Mouse (Mus musculus) thymus, adult 2 months (tissue): ENCODE measurements around the gene Dnaaf3. TPM values are rescaled to one million over a fixed set of nuclear protein-coding genes. Genes with fewer than 3 reads are reported as not detected.

Experiments
- DNase-seq: peaks from one replicate; pipeline ENCODE4 v3.0.0; 2021
- H3K27ac ChIP-seq: fragments of 200-500 bp; 2 replicates; pipeline ENCODE4 v1.5.1; 2012; ENCODE audit warnings: low read length, control low read depth; ENCODE audit not compliant: control insufficient read depth, insufficient read depth
- H3K27me3 ChIP-seq: fragments of 200-500 bp; 2 replicates; pipeline ENCODE4 v1.6.1; 2012; ENCODE audit warnings: mild to moderate bottlenecking, low read length, moderate library complexity, mixed read lengths; ENCODE audit not compliant: control insufficient read depth, insufficient read depth
- H3K36me3 ChIP-seq: fragments of 200-500 bp; 2 replicates; pipeline ENCODE4 v1.6.1; 2012; ENCODE audit warnings: mild to moderate bottlenecking, low read length, moderate library complexity; ENCODE audit not compliant: control insufficient read depth, insufficient read depth
- H3K4me1 ChIP-seq: fragments of 200-500 bp; replicated peaks from 2 replicates; pipeline ENCODE4 v1.6.1; 2012; ENCODE audit warnings: low read length; ENCODE audit not compliant: control insufficient read depth, insufficient read depth
- H3K4me3 ChIP-seq: fragments of 200-500 bp; 2 replicates; pipeline ENCODE4 v1.5.1; 2012; ENCODE audit warnings: mild to moderate bottlenecking, low read length, control low read depth, moderate library complexity; ENCODE audit not compliant: control insufficient read depth, insufficient read depth
- CTCF ChIP-seq: fragments of 200-500 bp; IDR thresholded peaks from 2 replicates; pipeline ENCODE4 v1.5.1; 2012; ENCODE audit warnings: mild to moderate bottlenecking, control low read depth, low read length, moderate library complexity, borderline replicate concordance; ENCODE audit not compliant: control insufficient read depth, poor library complexity, insufficient read depth; ENCODE audit errors: extremely low read depth
- POLR2A ChIP-seq: fragments of 200-500 bp; IDR thresholded peaks from 2 replicates; pipeline ENCODE4 v1.6.1; 2012; ENCODE audit warnings: mild to moderate bottlenecking, low read length, control low read depth, moderate library complexity; ENCODE audit not compliant: control insufficient read depth, poor library complexity, insufficient read depth; ENCODE audit errors: extremely low read depth
- WGBS: fragments of 180-500 bp; shearing (Covaris S2); methylation state at CpG from one replicate; pipeline ENCODE4 v1.1.7; 2018; 5-methylcytosine and 5-hydroxymethylcytosine counted together
- polyA plus RNA-seq: library from polyadenylated mRNA; depleted of rRNA; stranded (reverse); fragments of >200 nt; gene quantifications from 2 replicates; pipeline ENCODE4 v1.2.3, GENCODE M21; 2012

Dnaaf3 gene
- polyA plus RNA-seq, 1 experiment: 9.8 TPM

DNA sequence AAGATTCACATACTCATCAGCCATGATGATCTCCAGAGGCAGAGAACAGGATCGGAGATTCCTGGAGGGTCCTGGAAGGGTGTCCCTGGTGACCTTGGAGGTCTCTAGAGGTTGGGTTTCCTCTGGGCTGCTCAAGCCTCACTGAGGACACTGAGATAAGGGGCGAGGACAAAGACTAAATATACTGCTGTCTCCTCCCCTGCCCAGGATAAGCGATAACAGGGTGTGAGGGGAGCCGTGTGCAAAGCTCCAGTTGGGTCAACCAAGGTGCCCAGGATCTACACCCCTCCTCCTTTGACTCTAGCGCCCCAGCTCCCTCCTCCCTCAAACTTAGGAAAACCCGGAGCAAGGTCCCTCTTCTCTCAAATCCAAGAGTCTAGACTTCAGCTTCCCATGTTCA is 10.0 kb downstream of the Dnaaf3 start:
- no peak for TF ChIP-seq CTCF
- H3K4me1 ChIP-seq: peaks cover 20% of the 10 kb centered on the region
- no peaks in the 10 kb centered on the region; the same call in 1 of the 2 replicates for H3K27me3 ChIP-seq
- WGBS: 93% methylated on average over 6 of the region's 6 CpGs
- DNase-seq: no peak
- no peak overlapping the region for H3K4me3 ChIP-seq
- H3K27ac ChIP-seq: no peak overlapping the region
- no peaks in the 10 kb centered on the region for H3K36me3 ChIP-seq

DNA sequence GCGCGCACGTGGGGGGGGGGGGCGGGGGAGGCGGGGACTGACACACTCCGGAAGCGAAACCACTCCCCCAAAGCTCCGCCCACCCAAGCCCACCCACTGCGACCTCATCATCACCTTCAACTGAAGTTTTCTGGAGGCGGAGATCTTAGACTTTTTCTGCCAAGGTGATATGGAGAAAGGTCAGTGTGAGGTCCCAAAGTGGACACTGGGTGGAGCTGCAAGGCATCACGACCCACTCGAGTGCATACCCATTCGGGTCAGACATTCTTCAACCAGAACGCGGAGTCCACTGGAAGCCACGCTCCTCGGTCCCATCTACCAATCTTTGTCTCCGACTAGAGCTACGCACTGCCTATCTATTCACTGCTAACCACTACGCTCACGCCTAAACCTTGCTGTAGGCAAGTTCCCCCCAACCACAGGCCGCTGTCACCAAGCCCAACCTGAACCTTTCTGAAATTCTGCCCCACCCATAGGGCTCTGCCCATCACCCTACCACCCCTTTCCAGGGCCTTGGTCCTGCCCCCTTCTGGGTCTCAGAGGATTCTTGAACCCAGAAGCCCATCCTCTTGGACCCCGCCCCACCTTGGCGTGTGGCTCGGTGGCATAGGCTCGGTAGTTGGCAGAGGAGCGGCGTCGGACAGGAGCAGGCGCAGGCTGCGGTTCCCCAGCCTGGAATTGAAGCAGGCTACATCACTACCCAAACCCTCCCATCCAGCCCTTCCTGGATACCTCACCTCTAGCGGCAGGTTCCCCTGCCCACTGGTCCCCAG is 10.8 kb downstream of the Dnaaf3 start:
- peaks cover 16% of the 10 kb centered on the region for H3K4me1 ChIP-seq
- no peak overlapping the region for H3K27ac ChIP-seq
- 0 out of 2 replicates have a peak overlapping the region, but pooled peaks have one; percentile 0 for H3K4me3 ChIP-seq
- TF ChIP-seq CTCF: no peak
- no peak for TF ChIP-seq POLR2A
- H3K36me3 ChIP-seq: no peaks in the 10 kb centered on the region
- 47% methylated on average over 32 of the region's 32 CpGs for WGBS
- H3K27me3 ChIP-seq: no peaks in the 10 kb centered on the region
- DNase-seq: no peak

DNA sequence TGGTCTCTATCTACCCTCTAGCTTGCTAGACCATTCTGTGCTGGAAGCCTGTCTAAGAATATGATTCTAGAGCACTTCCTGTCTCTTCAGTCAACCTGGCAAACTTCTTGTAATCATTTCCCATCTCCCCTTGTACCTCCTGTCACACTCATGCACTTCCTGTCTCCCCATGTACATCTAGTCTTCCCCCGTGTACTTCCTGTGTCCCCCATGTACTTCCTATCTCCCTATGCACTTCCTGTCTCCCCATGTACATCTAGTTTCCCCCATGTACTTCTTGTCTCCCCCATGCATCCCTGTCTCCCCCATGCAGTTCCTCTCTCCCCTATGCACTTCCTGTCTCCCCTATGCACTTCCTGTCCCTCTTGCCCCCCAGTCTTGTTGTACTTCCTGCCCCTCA is 13.8 kb downstream of the Dnaaf3 start:
- TF ChIP-seq POLR2A (no peak), CTCF (no peak)
- Histone ChIP-seq H3K36me3 (no peaks in the 10 kb centered on the region), H3K4me1 (peaks cover 16% of the 10 kb centered on the region), H3K27ac (peak overlapping the region; percentile 43; the same call in 1 of the 2 replicates), H3K4me3 (no peak overlapping the region), H3K27me3 (no peaks in the 10 kb centered on the region)
- no peak for DNase-seq
- WGBS: 6% methylated on average over 1 of the region's 1 CpGs

DNA sequence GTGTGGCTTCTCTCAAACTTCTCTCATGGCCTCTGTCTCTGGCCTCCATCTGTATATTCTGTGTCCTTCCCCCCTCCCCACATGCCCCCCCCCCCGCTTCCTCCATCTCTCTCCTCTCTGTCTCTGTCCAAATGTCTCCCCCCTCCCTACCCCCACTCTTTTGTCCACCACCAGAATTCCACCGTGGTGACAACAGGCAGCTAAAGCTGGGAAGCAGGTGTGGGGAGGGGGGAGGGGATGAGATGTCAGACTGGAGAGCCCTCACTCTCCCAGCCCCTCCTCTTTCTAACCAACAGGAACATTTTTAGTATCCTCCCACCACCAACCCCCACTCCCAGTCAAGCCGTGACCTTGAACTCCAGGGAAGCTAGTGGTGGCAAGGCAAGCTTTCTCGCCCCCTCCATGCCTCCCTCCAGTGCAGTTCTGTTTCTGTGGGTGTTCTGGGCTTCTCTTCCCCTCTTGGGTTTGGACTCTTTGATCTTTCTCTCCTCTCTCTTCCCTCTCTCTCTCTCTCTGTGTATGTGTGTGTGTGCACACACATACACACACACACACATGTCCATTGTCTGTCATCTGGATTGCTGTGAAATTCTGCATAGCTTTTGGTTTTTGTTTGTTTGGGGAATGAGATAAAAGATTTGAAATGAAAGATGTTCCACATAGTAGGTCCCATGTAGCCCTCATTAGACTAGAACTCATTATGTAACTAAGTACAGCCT is 15.8 kb downstream of the Dnaaf3 start, which contains the start of gene Tnnt1:
Gene Tnnt1 (minus strand): TSS at position 51 of the 719 bp plus-strand sequence.
- TF ChIP-seq CTCF (no peak), POLR2A (no peak)
- H3K36me3 ChIP-seq: no peaks in the 10 kb centered on the region
- no peak within 1 kb of the TSS for H3K27ac ChIP-seq
- WGBS: 52% methylated on average over 4 of the region's 4 CpGs
- no peaks in the 10 kb centered on the region for H3K27me3 ChIP-seq
- H3K4me3 ChIP-seq: no peak within 1 kb of the TSS
- H3K4me1 ChIP-seq: peaks cover 16% of the 10 kb centered on the region
- DNase-seq: no peak

GRCm38 (mm10) chr7:4515853-4516252 is 16.4 kb downstream of the Dnaaf3 start:
- TF ChIP-seq POLR2A: no peak
- TF ChIP-seq CTCF: no peak
- no peak overlapping the region for H3K4me3 ChIP-seq
- DNase-seq: no peak
- no peak overlapping the region for H3K27ac ChIP-seq
- no peaks in the 10 kb centered on the region for H3K36me3 ChIP-seq
- H3K27me3 ChIP-seq: no peaks in the 10 kb centered on the region
- peaks cover 12% of the 10 kb centered on the region for H3K4me1 ChIP-seq
- WGBS: 92% methylated on average over 6 of the region's 6 CpGs

DNA sequence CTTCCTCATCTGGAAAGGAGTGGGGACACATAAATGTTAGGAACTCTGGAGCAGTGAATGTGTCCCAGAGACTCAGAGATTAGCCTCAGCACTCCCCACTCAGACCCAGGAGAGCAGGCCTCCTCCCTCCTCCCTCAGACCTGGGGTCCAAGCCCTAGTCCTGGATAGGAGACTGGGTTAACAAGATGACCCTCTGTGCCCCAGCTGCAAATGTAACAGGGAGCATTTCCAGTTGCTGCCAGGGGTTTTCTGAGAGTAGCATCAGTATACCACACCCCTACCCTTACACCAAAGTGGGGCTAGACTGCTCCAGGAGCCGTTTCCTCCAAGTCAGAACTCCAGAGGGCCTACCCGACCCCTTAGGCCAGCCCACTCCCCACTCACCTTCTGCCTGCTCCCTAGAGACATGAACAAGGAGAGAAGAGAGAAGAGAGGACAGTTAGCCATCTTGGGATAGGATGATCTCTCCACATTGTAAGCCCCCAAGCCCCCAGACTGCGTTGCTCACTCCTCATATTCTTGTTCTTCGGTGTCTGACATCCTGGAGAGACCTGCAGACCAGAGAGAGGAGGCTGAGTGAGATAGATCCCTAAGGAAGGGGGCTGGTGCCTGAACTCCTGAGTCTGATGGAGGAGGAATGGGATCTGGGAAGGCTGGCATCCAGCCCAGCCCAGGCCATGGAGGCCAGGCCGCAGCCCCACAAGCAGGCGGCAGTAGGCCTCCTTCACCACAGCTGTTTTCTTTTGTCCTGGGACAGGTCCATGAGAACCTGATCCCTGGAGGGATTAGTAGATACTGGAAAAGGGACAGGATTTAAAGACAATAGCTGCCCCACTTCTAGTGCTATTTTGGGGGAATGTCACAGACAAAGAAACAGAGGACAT is 18.2 kb downstream of the Dnaaf3 start:
- DNase-seq: no peak
- WGBS: 92% methylated on average over 6 of the region's 6 CpGs
- Histone ChIP-seq H3K4me3 (no peak overlapping the region), H3K27me3 (no peaks in the 10 kb centered on the region), H3K36me3 (no peaks in the 10 kb centered on the region), H3K27ac (no peak overlapping the region), H3K4me1 (peaks cover 14% of the 10 kb centered on the region)
- TF ChIP-seq POLR2A (no peak), CTCF (no peak)
